Mouse (Mus musculus) liver, postnatal 0 days (tissue): Measurements from ENCODE around the gene Azin2.

Experiments
- CTCF ChIP-seq: sonication (generic); IDR thresholded peaks from 2 replicates; pipeline ENCODE4 v1.5.1; 2016; ENCODE audit warnings: antibody characterized with exemption, low read depth
- EP300 ChIP-seq: IDR thresholded peaks from 2 replicates; pipeline ENCODE4 v1.6.1; 2016; ENCODE audit warnings: antibody characterized with exemption, low read depth, mild to moderate bottlenecking

GRCm38 (mm10) chr4:128988911-128989310 lies 26.7 kb upstream of the Azin2 start:
- no peak for TF ChIP-seq CTCF
- no peak for TF ChIP-seq EP300
